Mouse (Mus musculus): Measurements from ENCODE around the gene Gpt2. TPM values are rescaled to one million over a fixed set of nuclear protein-coding genes. Genes with fewer than 3 reads are reported as not detected.
A peak's percentile ranks its signal among the peaks of the same experiment; 100 is the strongest.

Gpt2 gene
- polyA plus RNA-seq, 1 experiment from 2014 or later = 46.3 TPM

GRCm38 (mm10) chr8:85500955-85501685 lies 8.7 kb downstream of the Gpt2 start:
- POLR2A ChIA-PET = interaction anchor here (0.8 to 1.1 kb wide), 4 partner anchors 8 to 54 kb away, joined by 3 read pairs; partner anchors contain the start of gene Dnaja2
- TF ChIP-seq CTCF (IDR thresholded peaks at IDR 0.05) = no peak
- in situ Hi-C loops (cut with MboI; ENCODE audit: low pct_unique_long_range_greater_than_20kb) = no loop called here
- DNase-seq (ENCODE audit: low read depth, low spot score) (no peak), ATAC-seq (no peak)
- CTCF ChIA-PET = interaction anchor here (1.0 to 1.6 kb wide), 5 partner anchors 9 to 61 kb away, joined by 3 to 5 read pairs (median 3); no protein-coding TSS in a partner anchor
- no peaks in the 10 kb centered on the region for H3K27me3 ChIP-seq

GRCm38 (mm10) chr8:85502381-85502780 lies 10.0 kb downstream of the Gpt2 start:
- H3K27me3 ChIP-seq = no peaks in the 10 kb centered on the region
- TF ChIP-seq CTCF (IDR thresholded peaks at IDR 0.05) = no peak
- POLR2A ChIA-PET = no interaction called here
- ATAC-seq (no peak), DNase-seq (ENCODE audit: low read depth, low spot score) (no peak)
- CTCF ChIA-PET = interaction anchor here (1.4 to 1.6 kb wide), 2 partner anchors 13 to 24 kb away, joined by 3 to 5 read pairs; no protein-coding TSS in a partner anchor
- in situ Hi-C loops (cut with MboI; ENCODE audit: low pct_unique_long_range_greater_than_20kb) = no loop called here

DNA sequence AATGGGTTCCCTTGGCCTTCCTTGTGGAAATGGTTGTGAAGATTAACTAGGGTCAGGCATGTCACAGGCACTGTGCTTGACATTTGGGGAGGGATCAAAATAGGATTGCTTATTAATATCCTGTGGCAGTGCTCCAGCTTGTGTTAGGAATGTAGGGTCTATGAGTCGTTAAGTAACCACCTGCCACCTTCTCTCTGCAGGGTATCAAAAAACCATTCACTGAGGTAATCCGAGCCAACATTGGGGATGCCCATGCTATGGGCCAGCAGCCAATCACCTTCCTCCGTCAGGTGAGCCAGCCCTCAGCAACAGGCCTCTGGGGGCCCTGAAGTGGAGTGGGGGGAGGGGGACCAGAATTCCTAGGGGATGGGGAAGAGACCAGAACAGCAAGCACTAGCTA lies 10.7 kb downstream of the Gpt2 start:
- DNase-seq (ENCODE audit: low read depth, low spot score) (no peak), ATAC-seq (no peak)
- TF ChIP-seq CTCF (IDR thresholded peaks at IDR 0.05) = no peak
- H3K27me3 ChIP-seq = no peaks in the 10 kb centered on the region
- ChIA-PET POLR2A (interaction anchor here (0.5 kb wide), 1 partner anchor 83 kb away, joined by 4 read pairs; no protein-coding TSS in a partner anchor), CTCF (no interaction called here)
- in situ Hi-C loops (cut with MboI; ENCODE audit: low pct_unique_long_range_greater_than_20kb) = no loop called here

GRCm38 (mm10) chr8:85504704-85505103 lies 12.3 kb downstream of the Gpt2 start:
- ChIA-PET CTCF (no interaction called here), POLR2A (no interaction called here)
- no peak for TF ChIP-seq CTCF (IDR thresholded peaks at IDR 0.05)
- DNase-seq (ENCODE audit: low read depth, low spot score) (no peak), ATAC-seq (no peak)
- no peaks in the 10 kb centered on the region for H3K27me3 ChIP-seq
- in situ Hi-C loops (cut with MboI; ENCODE audit: low pct_unique_long_range_greater_than_20kb) = no loop called here

- no peak for ATAC-seq
Observed at GRCm38 (mm10) chr8:85506620-85507019, 14.2 kb downstream of the Gpt2 start.

DNA sequence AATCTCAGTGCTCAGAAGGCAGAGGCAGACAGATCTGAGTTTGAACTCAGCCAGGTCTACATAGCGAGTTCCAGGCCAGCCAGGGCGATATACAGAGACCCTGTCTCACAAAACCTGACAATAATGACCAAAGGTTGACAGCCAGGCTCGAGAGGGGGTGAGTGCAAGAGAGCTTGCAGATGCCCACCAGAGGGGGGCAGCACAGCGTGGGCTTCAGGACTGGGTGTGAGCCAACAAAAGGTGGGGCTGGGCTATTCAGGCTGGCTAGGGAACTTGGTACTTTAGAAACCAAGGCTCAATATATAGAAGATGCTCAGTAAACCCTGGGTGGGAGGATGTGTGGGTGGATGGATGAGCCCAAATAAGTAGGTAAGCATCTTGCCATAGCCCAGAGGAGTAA lies 16.3 kb downstream of the Gpt2 start:
- H3K27me3 ChIP-seq = no peaks in the 10 kb centered on the region
- CTCF ChIA-PET = interaction anchor here (1.0 to 1.1 kb wide), 2 partner anchors 10 to 17 kb away, joined by 3 read pairs; no protein-coding TSS in a partner anchor
- POLR2A ChIA-PET = no interaction called here
- no peak for ATAC-seq
- TF ChIP-seq CTCF (IDR thresholded peaks at IDR 0.05) = no peak
- in situ Hi-C loops (cut with MboI; ENCODE audit: low pct_unique_long_range_greater_than_20kb) = no loop called here
- no peak for DNase-seq (ENCODE audit: low read depth, low spot score)

More at GRCm38 (mm10) chr8:85506620-85507019, 14.2 kb downstream of the Gpt2 start:
- no peak for DNase-seq (ENCODE audit: low read depth, low spot score)
- no peaks in the 10 kb centered on the region for H3K27me3 ChIP-seq
- no peak for TF ChIP-seq CTCF (IDR thresholded peaks at IDR 0.05)
- in situ Hi-C loops (cut with MboI; ENCODE audit: low pct_unique_long_range_greater_than_20kb) = no loop called here
- CTCF ChIA-PET = no interaction called here
- POLR2A ChIA-PET = no interaction called here

GRCm38 (mm10) chr8:85512234-85512633 lies 19.9 kb downstream of the Gpt2 start:
- ATAC-seq (no peak), DNase-seq (ENCODE audit: low read depth, low spot score) (no peak)
- in situ Hi-C loops (cut with MboI; ENCODE audit: low pct_unique_long_range_greater_than_20kb) = no loop called here
- TF ChIP-seq CTCF (IDR thresholded peaks at IDR 0.05) = no peak
- POLR2A ChIA-PET = interaction anchor here (0.5 kb wide), 1 partner anchor 1091 kb away, joined by 3 read pairs; no protein-coding TSS in a partner anchor
- CTCF ChIA-PET = no interaction called here
- H3K27me3 ChIP-seq = no peaks in the 10 kb centered on the region

- POLR2A ChIA-PET = interaction anchor here (0.7 to 1.2 kb wide), 2 partner anchors 19 to 31 kb away, joined by 3 read pairs; no protein-coding TSS in a partner anchor
- no peaks in the 10 kb centered on the region for H3K27me3 ChIP-seq
- TF ChIP-seq CTCF (IDR thresholded peaks at IDR 0.05) = no peak
- CTCF ChIA-PET = interaction anchor here (0.9 kb wide), 1 partner anchor 13 kb away, joined by 4 read pairs; no protein-coding TSS in a partner anchor
- no peak for ATAC-seq
- no peak for DNase-seq (ENCODE audit: low read depth, low spot score)
- in situ Hi-C loops (cut with MboI; ENCODE audit: low pct_unique_long_range_greater_than_20kb) = no loop called here
Observed at GRCm38 (mm10) chr8:85513283-85513682, 20.9 kb downstream of the Gpt2 start.

DNA sequence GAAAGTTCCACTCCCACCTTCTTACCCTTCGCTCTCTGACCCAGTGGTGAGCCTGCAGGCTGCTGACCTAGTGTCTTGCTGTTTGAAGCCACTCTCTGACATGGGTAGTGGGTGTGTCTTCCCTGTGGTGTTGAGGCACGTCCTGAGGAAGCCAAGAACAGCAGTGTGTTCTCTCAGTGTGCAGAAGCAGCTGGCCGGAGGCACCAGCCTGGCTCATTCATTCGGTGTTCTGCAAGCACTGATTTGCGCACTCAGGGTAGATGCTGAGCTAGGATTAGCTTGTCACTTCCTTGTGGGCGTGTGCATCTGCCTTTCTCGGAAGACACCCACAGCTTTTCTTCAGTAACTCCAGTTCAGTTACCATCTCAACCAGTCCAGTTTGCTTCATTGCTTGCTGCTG lies 23.0 kb downstream of the Gpt2 start:
- CTCF ChIA-PET = interaction anchor here (1.1 kb wide), 1 partner anchor 14 kb away, joined by 3 read pairs; no protein-coding TSS in a partner anchor
- in situ Hi-C loops (cut with MboI; ENCODE audit: low pct_unique_long_range_greater_than_20kb) = no loop called here

DNA sequence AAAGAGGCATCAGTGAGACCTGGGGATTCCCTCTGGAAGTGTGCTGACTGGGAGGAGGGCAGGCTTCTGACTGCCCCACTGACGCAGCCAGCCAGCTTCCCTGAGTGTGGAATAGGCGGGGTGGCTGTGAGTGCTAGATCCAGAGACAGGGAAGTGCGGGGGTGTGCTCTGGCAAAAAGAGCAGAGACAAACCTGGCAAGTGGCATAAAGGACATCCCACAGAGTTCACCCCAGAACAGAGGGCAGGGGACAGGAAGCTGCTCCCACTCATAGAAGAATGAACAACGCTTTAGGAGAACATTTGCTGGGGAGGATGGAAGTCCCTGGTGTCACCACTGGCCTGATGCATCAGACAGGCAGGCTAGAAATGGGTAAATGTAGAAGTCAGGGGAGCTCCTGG lies 25.0 kb downstream of the Gpt2 start:
- no peak for DNase-seq (ENCODE audit: low read depth, low spot score)
- in situ Hi-C loops (cut with MboI; ENCODE audit: low pct_unique_long_range_greater_than_20kb) = no loop called here
- no peaks in the 10 kb centered on the region for H3K27me3 ChIP-seq
- POLR2A ChIA-PET = interaction anchor here (1.0 kb wide), 1 partner anchor 14 kb away, joined by 3 read pairs; no protein-coding TSS in a partner anchor
- no peak for ATAC-seq
- CTCF ChIA-PET = interaction anchor here (3.0 kb wide), 1 partner anchor 9 kb away, joined by 10 read pairs; no protein-coding TSS in a partner anchor
- no peak for TF ChIP-seq CTCF (IDR thresholded peaks at IDR 0.05)

More for the DNA sequence above, 23.0 kb downstream of the Gpt2 start:
- DNase-seq (ENCODE audit: low read depth, low spot score) (peak; percentile 24), ATAC-seq (peak; percentile 73)
- no peaks in the 10 kb centered on the region for H3K27me3 ChIP-seq
- no peak for TF ChIP-seq CTCF (IDR thresholded peaks at IDR 0.05)
- POLR2A ChIA-PET = interaction anchor here (0.6 kb wide), 1 partner anchor 37 kb away, joined by 3 read pairs; no protein-coding TSS in a partner anchor

GRCm38 (mm10) chr8:85517956-85518355 lies 25.6 kb downstream of the Gpt2 start:
- no peak for TF ChIP-seq CTCF (IDR thresholded peaks at IDR 0.05)
- no peak for ATAC-seq
- in situ Hi-C loops (cut with MboI; ENCODE audit: low pct_unique_long_range_greater_than_20kb) = no loop called here
- ChIA-PET CTCF (interaction anchor here (3.0 kb wide), 1 partner anchor 8 kb away, joined by 10 read pairs; no protein-coding TSS in a partner anchor), POLR2A (interaction anchor here (1.0 kb wide), 1 partner anchor 13 kb away, joined by 3 read pairs; no protein-coding TSS in a partner anchor)
- DNase-seq (ENCODE audit: low read depth, low spot score) = no peak
- H3K27me3 ChIP-seq = no peaks in the 10 kb centered on the region

All from Patski (cell line).